Mouse (Mus musculus) stomach, postnatal 0 days (tissue): ENCODE results near the gene Adam15.

Source experiments
- CTCF ChIP-seq: IDR thresholded peaks from 2 replicates; pipeline ENCODE4 v1.5.1; 2016; ENCODE audit warnings: antibody characterized with exemption, low read depth, mild to moderate bottlenecking, moderate library complexity
- EP300 ChIP-seq: optimal IDR thresholded peaks from 2 replicates; pipeline ENCODE3; 2016; ENCODE audit warnings: antibody characterized with exemption

GRCm38 (mm10) chr3:89336529-89336928 lies 13.3 kb downstream of the Adam15 start:
- no peak for TF ChIP-seq CTCF
- no peak for TF ChIP-seq EP300
